Comparison of ENCODE assay signal across 7 mouse cellular contexts in genomic region chr8:123117744-123118143, GRCm38 (mm10). TPM values are rescaled to one million over a fixed set of nuclear protein-coding genes. Genes with fewer than 3 reads are reported as not detected.
DNase-seq lines count a peak whose midpoint lies in the region; ATAC-seq and TF ChIP-seq lines count a peak whose summit lies in the region.

No protein-coding gene starts in this region.

- ATAC-seq in lung, embryonic 15.5 days (ENCODE audit: borderline replicate concordance, extremely low read depth, low FRiP score, low TSS enrichment), result no peak
- no peak for ATAC-seq in forebrain, embryonic 12.5 days (ENCODE audit: low FRiP score)
- no peak for ATAC-seq in limb, embryonic 14.5 days (ENCODE audit: low FRiP score, low read depth)
- no peak for ATAC-seq in stomach, embryonic 14.5 days (ENCODE audit: insufficient number of reproducible peaks, insufficient read depth, low FRiP score, low read depth)

- no peak overlapping the region for H3K27ac ChIP-seq in lung, embryonic 15.5 days
- H3K27ac ChIP-seq in forebrain, embryonic 12.5 days, result no peak overlapping the region
- no peak overlapping the region for H3K27ac ChIP-seq in limb, embryonic 14.5 days (replicated peaks; ENCODE audit: low read depth, low read length)
- no peak overlapping the region for H3K27ac ChIP-seq in stomach, embryonic 14.5 days (ENCODE audit: low read length)

- TF ChIP-seq POLR2A in limb, embryonic 14.5 days (IDR thresholded peaks at IDR 0.05; ENCODE audit: borderline replicate concordance, extremely low read depth, insufficient read depth, insufficient read length), result no peak

- DNase-seq in lung, postnatal 4 days, result no peak
- no peak for DNase-seq in limb, embryonic 14.5 days (ENCODE audit: low spot score)
- no peak for DNase-seq in layer of hippocampus, adult 18-20 months (ENCODE audit: low spot score in 2 of 2)
- no peak for DNase-seq in embryo, embryonic 9.5 days (ENCODE audit: extremely low spot score)

- peak overlapping the region; percentile 79 for H3K4me2 ChIP-seq in lung, embryonic 15.5 days
- H3K4me2 ChIP-seq in forebrain, embryonic 12.5 days, result peak overlapping the region; percentile 87
- H3K4me2 ChIP-seq in limb, embryonic 14.5 days (replicated peaks; ENCODE audit: low read depth, low read length, severe bottlenecking), result peak overlapping the region; percentile 77
- H3K4me2 ChIP-seq in stomach, embryonic 14.5 days (replicated peaks; ENCODE audit: low read depth, low read length), result peak overlapping the region; percentile 95

- peaks cover 29% of the 10 kb centered on the region for H3K4me1 ChIP-seq in lung, embryonic 15.5 days
- peaks cover 12% of the 10 kb centered on the region for H3K4me1 ChIP-seq in forebrain, embryonic 12.5 days
- H3K4me1 ChIP-seq in limb, embryonic 14.5 days (ENCODE audit: control insufficient read depth, insufficient read depth, low read length), result peaks cover 9% of the 10 kb centered on the region; the same call in 1 of the 2 replicates
- H3K4me1 ChIP-seq in stomach, embryonic 14.5 days (ENCODE audit: control insufficient read depth, insufficient read depth, low read length), result peaks cover 10% of the 10 kb centered on the region

- H3K9ac ChIP-seq in lung, embryonic 15.5 days, result no peak overlapping the region
- H3K9ac ChIP-seq in forebrain, embryonic 12.5 days, result no peak overlapping the region; the same call in 1 of the 2 replicates
- H3K9ac ChIP-seq in limb, embryonic 14.5 days (ENCODE audit: low read depth, low read length, severe bottlenecking), result 0 out of 2 replicates have a peak overlapping the region, but pooled peaks have one; percentile 41
- H3K9ac ChIP-seq in stomach, embryonic 14.5 days (replicated peaks; ENCODE audit: low read depth, low read length), result no peak overlapping the region; the same call in 1 of the 2 replicates

- H3K9me3 ChIP-seq in lung, embryonic 15.5 days, result no peaks in the 10 kb centered on the region
- H3K9me3 ChIP-seq in forebrain, embryonic 12.5 days, result no peaks in the 10 kb centered on the region
- H3K9me3 ChIP-seq in limb, embryonic 14.5 days (ENCODE audit: control insufficient read depth, low read length), result no peaks in the 10 kb centered on the region
- no peaks in the 10 kb centered on the region for H3K9me3 ChIP-seq in stomach, embryonic 14.5 days (ENCODE audit: control insufficient read depth, low read depth, low read length)

- peaks cover 48% of the 10 kb centered on the region for H3K27me3 ChIP-seq in lung, embryonic 15.5 days
- peaks cover 55% of the 10 kb centered on the region for H3K27me3 ChIP-seq in forebrain, embryonic 12.5 days
- H3K27me3 ChIP-seq in limb, embryonic 14.5 days (ENCODE audit: control insufficient read depth, insufficient read depth, low read length), result peaks cover 34% of the 10 kb centered on the region
- H3K27me3 ChIP-seq in stomach, embryonic 14.5 days (ENCODE audit: control insufficient read depth, insufficient read depth, low read length), result peaks cover 28% of the 10 kb centered on the region

- no peaks in the 10 kb centered on the region for H3K36me3 ChIP-seq in lung, embryonic 15.5 days
- no peaks in the 10 kb centered on the region for H3K36me3 ChIP-seq in forebrain, embryonic 12.5 days (replicated peaks)
- H3K36me3 ChIP-seq in limb, embryonic 14.5 days (ENCODE audit: control insufficient read depth, insufficient read depth, low read length), result no peaks in the 10 kb centered on the region
- H3K36me3 ChIP-seq in stomach, embryonic 14.5 days (ENCODE audit: control insufficient read depth, insufficient read depth, low read length), result no peaks in the 10 kb centered on the region

- peak overlapping the region; percentile 43 for H3K4me3 ChIP-seq in lung, embryonic 15.5 days
- peak overlapping the region; percentile 48 for H3K4me3 ChIP-seq in forebrain, embryonic 12.5 days (replicated peaks)
- H3K4me3 ChIP-seq in limb, embryonic 14.5 days (replicated peaks; ENCODE audit: low read length), result peak overlapping the region; percentile 44
- H3K4me3 ChIP-seq in stomach, embryonic 14.5 days (ENCODE audit: low read depth, low read length), result peak overlapping the region; percentile 44

- WGBS in lung, embryonic 15.5 days, result 2% methylated on average over 17 of the region's 17 CpGs
- WGBS in forebrain, embryonic 12.5 days, result 3% methylated on average over 17 of the region's 17 CpGs
- 2% methylated on average over 17 of the region's 17 CpGs for WGBS in limb, embryonic 14.5 days
- WGBS in stomach, embryonic 14.5 days, result 5% methylated on average over 17 of the region's 17 CpGs

RNA-seq across cellular contexts. Expression of gene Cpne7, which starts 0.6 kb away (rescaled TPM):
- 0.34 and 0.50 TPM in 2 replicates for polyA plus RNA-seq in lung, embryonic 15.5 days (2015; fragmentation: Nextera tagmentation; extraction: Ambion mirVana)
- polyA plus RNA-seq in forebrain, embryonic 12.5 days (2016; fragmentation: Nextera tagmentation; extraction: Ambion mirVana), result 0.29 and 0.49 TPM in 2 replicates
- polyA plus RNA-seq in limb, embryonic 14.5 days (2012; rRNA removed), result 2.6 and 3.0 TPM in 2 replicates
- 0.50 and 0.86 TPM in 2 replicates for polyA plus RNA-seq in limb, embryonic 14.5 days (2014; fragmentation: Nextera tagmentation; extraction: Ambion mirVana)
- 0.56 and 1.2 TPM in 2 replicates for polyA plus RNA-seq in stomach, embryonic 14.5 days (2014; fragmentation: Nextera tagmentation; extraction: Ambion mirVana)
- total RNA-seq in layer of hippocampus, adult 18-20 months (2021), result 100 to 1,000 TPM; 273 to 284 TPM

RNA-seq across cellular contexts. Expression of gene Rpl13, which starts 15.6 kb away (rescaled TPM):
- polyA plus RNA-seq in lung, embryonic 15.5 days (2015; fragmentation: Nextera tagmentation; extraction: Ambion mirVana), result 1,444 and 1,500 TPM in 2 replicates
- 1,076 and 1,105 TPM in 2 replicates for polyA plus RNA-seq in forebrain, embryonic 12.5 days (2016; fragmentation: Nextera tagmentation; extraction: Ambion mirVana)
- polyA plus RNA-seq in limb, embryonic 14.5 days (2012; rRNA removed), result 2,823 and 3,226 TPM in 2 replicates
- polyA plus RNA-seq in limb, embryonic 14.5 days (2014; fragmentation: Nextera tagmentation; extraction: Ambion mirVana), result 1,836 and 1,953 TPM in 2 replicates
- polyA plus RNA-seq in stomach, embryonic 14.5 days (2014; fragmentation: Nextera tagmentation; extraction: Ambion mirVana), result 1,772 and 1,775 TPM in 2 replicates
- 100 to 1,000 TPM; 467 to 496 TPM for total RNA-seq in layer of hippocampus, adult 18-20 months (2021)

RNA-seq across cellular contexts. Expression of gene Sult5a1, which starts 40.4 kb away (rescaled TPM):
- 16.8 and 16.9 TPM in 2 replicates for polyA plus RNA-seq in lung, embryonic 15.5 days (2015; fragmentation: Nextera tagmentation; extraction: Ambion mirVana)
- 1.7 and 1.9 TPM in 2 replicates for polyA plus RNA-seq in forebrain, embryonic 12.5 days (2016; fragmentation: Nextera tagmentation; extraction: Ambion mirVana)
- 43.7 and 50.4 TPM in 2 replicates for polyA plus RNA-seq in limb, embryonic 14.5 days (2012; rRNA removed)
- 31.7 and 33.2 TPM in 2 replicates for polyA plus RNA-seq in limb, embryonic 14.5 days (2014; fragmentation: Nextera tagmentation; extraction: Ambion mirVana)
- 20.4 and 23.9 TPM in 2 replicates for polyA plus RNA-seq in stomach, embryonic 14.5 days (2014; fragmentation: Nextera tagmentation; extraction: Ambion mirVana)
- 1 to 10 TPM; 2.2 to 3.2 TPM for total RNA-seq in layer of hippocampus, adult 18-20 months (2021)

RNA-seq across cellular contexts. Expression of gene Spg7, which starts 55.0 kb away (rescaled TPM):
- 45.2 and 46.4 TPM in 2 replicates for polyA plus RNA-seq in lung, embryonic 15.5 days (2015; fragmentation: Nextera tagmentation; extraction: Ambion mirVana)
- polyA plus RNA-seq in forebrain, embryonic 12.5 days (2016; fragmentation: Nextera tagmentation; extraction: Ambion mirVana), result 59.1 and 61.6 TPM in 2 replicates
- polyA plus RNA-seq in limb, embryonic 14.5 days (2012; rRNA removed), result 88.7 and 90.0 TPM in 2 replicates
- polyA plus RNA-seq in limb, embryonic 14.5 days (2014; fragmentation: Nextera tagmentation; extraction: Ambion mirVana), result 34.8 and 37.5 TPM in 2 replicates
- polyA plus RNA-seq in stomach, embryonic 14.5 days (2014; fragmentation: Nextera tagmentation; extraction: Ambion mirVana), result 47.6 and 54.3 TPM in 2 replicates
- 10 to 100 TPM; 60.0 to 64.8 TPM for total RNA-seq in layer of hippocampus, adult 18-20 months (2021)
